Mouse (Mus musculus) limb, embryonic 14.5 days (tissue): Measurements from ENCODE around the gene Alpl. TPM values are rescaled to one million over a fixed set of nuclear protein-coding genes. Genes with fewer than 3 reads are reported as not detected.

Source experiments
- ATAC-seq: fragments of 200-750 bp; cut with Nextera tagmentation; 2 replicates; pipeline ENCODE4 v1.8.0; 2017; ENCODE audit warnings: low read depth, moderate number of reproducible peaks, moderate TSS enrichment; ENCODE audit not compliant: low FRiP score
- DNase-seq: peaks from one replicate; pipeline ENCODE4 v3.0.0-alpha.2; 2015; ENCODE audit warnings: low spot score
- H3K27ac ChIP-seq: fragments of 300-500 bp; sonication (generic); replicated peaks from 2 replicates; pipeline ENCODE4 v1.5.1; 2014; ENCODE audit warnings: low read depth, mild to moderate bottlenecking, low read length, moderate library complexity, mixed read lengths
- H3K27me3 ChIP-seq: fragments of 300-500 bp; sonication (generic); 2 replicates; pipeline ENCODE4 v1.6.1; 2014; ENCODE audit warnings: low read length, mixed read lengths; ENCODE audit not compliant: control insufficient read depth, insufficient read depth
- H3K36me3 ChIP-seq: fragments of 300-500 bp; sonication (generic); 2 replicates; pipeline ENCODE4 v1.6.1; 2014; ENCODE audit warnings: mild to moderate bottlenecking, low read length, moderate library complexity, mixed read lengths; ENCODE audit not compliant: control insufficient read depth, insufficient read depth
- H3K4me1 ChIP-seq: fragments of 300-500 bp; sonication (generic); 2 replicates; pipeline ENCODE4 v1.6.1; 2014; ENCODE audit warnings: antibody characterized with exemption, low read length, mixed read lengths; ENCODE audit not compliant: control insufficient read depth, insufficient read depth
- H3K4me2 ChIP-seq: fragments of 300-500 bp; sonication (generic); replicated peaks from 2 replicates; pipeline ENCODE4 v1.6.1; 2014; ENCODE audit warnings: low read depth, mild to moderate bottlenecking, low read length, moderate library complexity; ENCODE audit not compliant: severe bottlenecking
- H3K4me3 ChIP-seq: fragments of 300-500 bp; sonication (generic); replicated peaks from 2 replicates; pipeline ENCODE4 v1.5.1; 2014; ENCODE audit warnings: low read length
- H3K9ac ChIP-seq: fragments of 300-500 bp; sonication (generic); 2 replicates; pipeline ENCODE4 v1.6.1; 2014; ENCODE audit warnings: mild to moderate bottlenecking, low read depth, low read length, moderate library complexity; ENCODE audit not compliant: severe bottlenecking
- H3K9me3 ChIP-seq: fragments of 300-500 bp; sonication (generic); 2 replicates; pipeline ENCODE4 v1.6.1; 2016; ENCODE audit warnings: low read length; ENCODE audit not compliant: control insufficient read depth
- POLR2A ChIP-seq: fragments of 200-500 bp; IDR thresholded peaks from 2 replicates; pipeline ENCODE4 v1.8.0; 2012; ENCODE audit warnings: inconsistent platforms, mild to moderate bottlenecking, moderate library complexity, borderline replicate concordance; ENCODE audit not compliant: insufficient read depth, insufficient read length; ENCODE audit errors: extremely low read depth
- WGBS: fragments of 180-500 bp; shearing (Covaris S2); extraction: QIAGEN DNeasy Blood & Tissue Kit; methylation state at CpG from one replicate; pipeline ENCODE4 v1.1.7; 2014; 5-methylcytosine and 5-hydroxymethylcytosine counted together
- polyA plus RNA-seq, 2 experiments: library from polyadenylated mRNA; depleted of rRNA in 1 of 2; stranded (reverse) in 1 of 2; unstranded in 1 of 2; fragments of >200 nt; fragmentation: Nextera tagmentation in 1 of 2; extraction: Ambion mirVana in 1 of 2; gene quantifications; 2 replicates each; pipeline versions ENCODE4 v1.2.1 to v1.2.3; 2012 to 2014

The Alpl gene
- polyA plus RNA-seq, 2 experiments = 28.0 to 31.4 TPM

GRCm38 (mm10) chr4:137778397-137779184, 17.6 kb downstream of the Alpl start:
- Histone ChIP-seq H3K36me3 (no peaks in the 10 kb centered on the region), H3K4me2 (no peak overlapping the region), H3K9me3 (no peaks in the 10 kb centered on the region), H3K4me3 (no peak overlapping the region), H3K4me1 (peaks cover 12% of the 10 kb centered on the region), H3K27me3 (no peaks in the 10 kb centered on the region), H3K27ac (no peak overlapping the region), H3K9ac (no peak overlapping the region)
- DNase-seq (no peak), ATAC-seq (no peak)
- no peak for TF ChIP-seq POLR2A
- WGBS = 78% methylated on average over 17 of the region's 17 CpGs

- Histone ChIP-seq H3K4me1 (peaks cover 10% of the 10 kb centered on the region; the same call in 1 of the 2 replicates), H3K36me3 (no peaks in the 10 kb centered on the region), H3K27ac (no peak overlapping the region), H3K9ac (no peak overlapping the region), H3K27me3 (no peaks in the 10 kb centered on the region), H3K4me3 (no peak overlapping the region), H3K9me3 (no peaks in the 10 kb centered on the region), H3K4me2 (no peak overlapping the region)
- 90% methylated on average over 4 of the region's 4 CpGs for WGBS
- no peak for DNase-seq
- ATAC-seq = no peak
- no peak for TF ChIP-seq POLR2A
These were observed 18.3 kb downstream of the Alpl start for GRCm38 (mm10) chr4:137777866-137778265.

DNA sequence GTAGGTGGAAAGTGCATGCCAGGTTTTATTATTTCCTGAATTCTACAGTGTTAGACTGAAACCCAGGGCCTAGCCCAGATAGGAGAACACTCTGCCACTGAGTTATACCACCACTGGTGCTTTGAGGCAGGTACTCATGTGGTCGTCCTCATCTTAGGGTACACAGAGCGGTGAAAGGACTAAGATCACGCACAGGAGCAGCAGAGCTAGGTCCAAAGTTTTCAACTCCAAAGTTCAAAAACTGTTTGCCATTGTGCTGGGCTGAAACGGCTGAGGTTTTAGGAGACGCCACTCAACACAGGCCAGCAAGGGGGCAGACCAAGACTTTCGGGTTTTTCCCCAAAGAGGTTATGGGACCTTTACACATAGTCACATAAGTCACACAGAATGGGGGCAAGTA, 21.7 kb downstream of the Alpl start:
- no peak for DNase-seq
- no peaks in the 10 kb centered on the region for H3K36me3 ChIP-seq
- ATAC-seq = no peak
- no peak overlapping the region for H3K4me3 ChIP-seq
- TF ChIP-seq POLR2A = no peak
- no peak overlapping the region for H3K9ac ChIP-seq
- H3K4me1 ChIP-seq = peaks cover 10% of the 10 kb centered on the region; the same call in 1 of the 2 replicates
- no peaks in the 10 kb centered on the region for H3K27me3 ChIP-seq
- H3K9me3 ChIP-seq = no peaks in the 10 kb centered on the region
- no peak overlapping the region for H3K27ac ChIP-seq
- no peak overlapping the region for H3K4me2 ChIP-seq
- WGBS = 84% methylated on average over 6 of the region's 6 CpGs

- H3K27ac ChIP-seq = peak overlapping the region; percentile 28; the same call in 1 of the 2 replicates
These were observed 22.2 kb downstream of the Alpl start for GRCm38 (mm10) chr4:137774013-137774412.

DNA sequence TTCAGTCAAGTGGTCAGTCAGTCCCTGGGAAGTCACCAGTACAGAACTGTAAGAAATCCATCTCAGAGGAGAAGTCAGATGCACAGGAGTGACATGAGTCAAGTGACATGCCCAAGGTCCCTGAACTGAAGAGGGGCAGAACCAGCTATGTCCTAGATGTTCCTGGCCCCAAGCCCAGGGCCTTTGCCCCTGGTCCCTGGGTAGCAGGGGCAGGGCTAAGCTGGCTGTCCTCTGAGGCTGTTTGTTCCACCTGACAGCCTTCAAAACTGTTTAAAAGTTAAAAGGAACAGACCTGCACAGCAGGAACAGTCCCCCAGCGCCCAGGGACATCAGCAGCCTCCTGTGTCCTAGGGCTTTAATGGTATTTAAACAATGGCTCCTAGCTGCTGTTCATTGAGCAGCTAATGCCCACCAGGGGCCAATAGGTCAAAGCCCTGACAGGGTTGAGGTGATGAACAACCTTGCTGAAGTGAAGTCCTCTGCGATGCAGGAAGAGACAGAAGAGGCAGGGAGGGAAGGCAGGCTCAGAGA, 22.8 kb downstream of the Alpl start:
- H3K9ac ChIP-seq = no peak overlapping the region
- 5% methylated on average over 2 of the region's 2 CpGs for WGBS
- DNase-seq = no peak

More at GRCm38 (mm10) chr4:137774013-137774412, 22.2 kb downstream of the Alpl start:
- peak; percentile 59 for DNase-seq
- peaks cover 10% of the 10 kb centered on the region; the same call in 1 of the 2 replicates for H3K4me1 ChIP-seq
- no peak overlapping the region for H3K4me2 ChIP-seq
- no peaks in the 10 kb centered on the region for H3K9me3 ChIP-seq
- H3K27me3 ChIP-seq = no peaks in the 10 kb centered on the region
- H3K36me3 ChIP-seq = no peaks in the 10 kb centered on the region
- H3K9ac ChIP-seq = no peak overlapping the region
- no peak overlapping the region for H3K4me3 ChIP-seq
- no peak for ATAC-seq
- WGBS = 38% methylated on average over 4 of the region's 5 CpGs
- TF ChIP-seq POLR2A = no peak

More for the DNA sequence above, 22.8 kb downstream of the Alpl start:
- H3K27me3 ChIP-seq = no peaks in the 10 kb centered on the region
- ATAC-seq = no peak
- peak overlapping the region; percentile 28; the same call in 1 of the 2 replicates for H3K27ac ChIP-seq
- no peaks in the 10 kb centered on the region for H3K36me3 ChIP-seq
- no peaks in the 10 kb centered on the region for H3K9me3 ChIP-seq
- no peak overlapping the region for H3K4me3 ChIP-seq
- H3K4me1 ChIP-seq = peaks cover 10% of the 10 kb centered on the region; the same call in 1 of the 2 replicates
- no peak overlapping the region for H3K4me2 ChIP-seq
- no peak for TF ChIP-seq POLR2A
